Mouse (Mus musculus) CH12.LX (cell line): ENCODE measurements at regions not wholly inside any gene's neighbourhood (a gene's known extent, or its start where the extent isn't known, plus 50 kb on each side); places are given as distances from the start of the nearest gene placed in this dataset.

Experiments
- DNase-seq: peaks from one replicate; pipeline ENCODE4 v3.0.0-alpha.2; 2013; ENCODE audit errors: extremely low read depth
- H3K27ac ChIP-seq: 2 replicates; pipeline ENCODE4 v1.5.1; 2012; ENCODE audit warnings: low read depth, mild to moderate bottlenecking, control low read depth, moderate library complexity; ENCODE audit not compliant: insufficient read depth
- H3K27me3 ChIP-seq: replicated peaks from 2 replicates; pipeline ENCODE3; 2012; ENCODE audit warnings: inconsistent platforms
- H3K36me3 ChIP-seq, 2 experiments: replicated peaks in 1 of 2; 2 replicates each; pipeline versions ENCODE3 to v1.6.1; 2012; ENCODE audit warnings: inconsistent platforms in 1 of 2, low read length in 1 of 2, mild to moderate bottlenecking in 1 of 2, mixed read lengths in 1 of 2, moderate library complexity in 1 of 2; ENCODE audit not compliant: control insufficient read depth in 1 of 2, insufficient read depth in 1 of 2
- H3K4me1 ChIP-seq, 2 experiments: 2 replicates each; pipeline ENCODE4 v1.6.1; 2012; ENCODE audit warnings: inconsistent platforms in 1 of 2, moderate library complexity in 1 of 2; ENCODE audit not compliant: insufficient read depth in 2 of 2, control insufficient read depth in 1 of 2
- H3K4me2 ChIP-seq: 2 replicates; pipeline ENCODE4 v1.6.1; 2012; ENCODE audit warnings: low read depth, mild to moderate bottlenecking, control low read depth; ENCODE audit not compliant: poor library complexity, insufficient read depth, severe bottlenecking
- H3K4me3 ChIP-seq, 3 experiments: fragments of 150-350 bp in 1 of 3; sonication (generic) in 1 of 3; replicated peaks in 1 of 3; 2 replicates each; pipeline versions ENCODE3 to v1.5.1; 2011 to 2012; ENCODE audit warnings: low read depth in 2 of 3, low read length in 2 of 3, mild to moderate bottlenecking in 2 of 3, moderate library complexity in 2 of 3, control low read depth in 1 of 3, improper control_type of control experiment in 1 of 3, inconsistent platforms in 1 of 3, mixed read lengths in 1 of 3; ENCODE audit not compliant: poor library complexity in 1 of 3
- H3K79me2 ChIP-seq: replicated peaks from 2 replicates; pipeline ENCODE4 v1.6.1; 2012; ENCODE audit warnings: mild to moderate bottlenecking, moderate library complexity; ENCODE audit not compliant: control insufficient read depth, poor library complexity, insufficient read depth, severe bottlenecking; ENCODE audit errors: extremely low read depth
- H3K9ac ChIP-seq: 2 replicates; pipeline ENCODE4 v1.6.1; 2012; ENCODE audit warnings: low read depth, mild to moderate bottlenecking, control low read depth, moderate library complexity; ENCODE audit not compliant: insufficient read depth
- H3K9me3 ChIP-seq: replicated peaks from 2 replicates; pipeline ENCODE3; 2012; ENCODE audit warnings: low read length, inconsistent platforms, mixed read lengths
- BHLHE40 ChIP-seq: IDR thresholded peaks from 2 replicates; pipeline ENCODE4 v1.6.1; 2011; ENCODE audit warnings: mild to moderate bottlenecking, low read depth, low read length, improper control_type of control experiment
- CHD1 ChIP-seq: IDR thresholded peaks from 2 replicates; pipeline ENCODE4 v1.6.1; 2012; ENCODE audit warnings: low read depth, low read length, improper control_type of control experiment, inconsistent platforms
- CHD2 ChIP-seq: IDR thresholded peaks from 2 replicates; pipeline ENCODE4 v1.6.1; 2011; ENCODE audit warnings: low read length, improper control_type of control experiment
- CTCF ChIP-seq, 2 experiments: IDR thresholded peaks in 1 of 2; conservative IDR thresholded peaks in 1 of 2; 2 replicates each; pipeline ENCODE4 v1.5.1; 2011 to 2012; ENCODE audit warnings: low read depth in 2 of 2, low read length in 2 of 2, improper control_type of control experiment in 1 of 2, inconsistent platforms in 1 of 2, mild to moderate bottlenecking in 1 of 2, moderate library complexity in 1 of 2
- E2F4 ChIP-seq: IDR thresholded peaks from 2 replicates; pipeline ENCODE4 v1.6.1; 2011; ENCODE audit warnings: low read depth, low read length, improper control_type of control experiment; ENCODE audit not compliant: insufficient replicate concordance
- ELF1 ChIP-seq: IDR thresholded peaks from 2 replicates; pipeline ENCODE4 v1.6.1; 2014; ENCODE audit warnings: low read depth, mild to moderate bottlenecking, inconsistent platforms, low read length, improper control_type of control experiment
- EP300 ChIP-seq: IDR thresholded peaks from 2 replicates; pipeline ENCODE4 v1.6.1; 2011; ENCODE audit warnings: low read length, improper control_type of control experiment
- GABPA ChIP-seq: IDR thresholded peaks from 2 replicates; pipeline ENCODE4 v1.6.1; 2012; ENCODE audit warnings: low read depth, low read length, improper control_type of control experiment, inconsistent platforms; ENCODE audit not compliant: insufficient replicate concordance
- HCFC1 ChIP-seq: IDR thresholded peaks from 2 replicates; pipeline ENCODE4 v1.6.1; 2012; ENCODE audit warnings: low read depth, mild to moderate bottlenecking, inconsistent platforms, low read length, improper control_type of control experiment
- JUN ChIP-seq: IDR thresholded peaks from 2 replicates; pipeline ENCODE4 v1.6.1; 2011; ENCODE audit warnings: low read depth, mild to moderate bottlenecking, low read length, improper control_type of control experiment, moderate library complexity; ENCODE audit not compliant: insufficient read depth
- JUND ChIP-seq: conservative IDR thresholded peaks from 2 replicates; pipeline ENCODE4 v1.6.1; 2011; ENCODE audit warnings: low read depth, low read length, improper control_type of control experiment
- KAT2A ChIP-seq: IDR thresholded peaks from 2 replicates; pipeline ENCODE4 v1.6.1; 2012; ENCODE audit warnings: low read length, improper control_type of control experiment, inconsistent platforms; ENCODE audit not compliant: insufficient replicate concordance
- MAFK ChIP-seq: IDR thresholded peaks from 2 replicates; pipeline ENCODE4 v1.6.1; 2011; ENCODE audit warnings: low read length, improper control_type of control experiment; ENCODE audit not compliant: insufficient replicate concordance
- MEF2A ChIP-seq: IDR thresholded peaks from 2 replicates; pipeline ENCODE4 v1.6.1; 2014; ENCODE audit warnings: low read depth, mild to moderate bottlenecking, inconsistent platforms, low read length, improper control_type of control experiment, borderline replicate concordance
- MXI1 ChIP-seq: IDR thresholded peaks from 2 replicates; pipeline ENCODE4 v1.6.1; 2011; ENCODE audit warnings: mild to moderate bottlenecking, low read depth, low read length, improper control_type of control experiment
- MYC ChIP-seq: IDR thresholded peaks from 2 replicates; pipeline ENCODE4 v1.6.1; 2011; ENCODE audit warnings: low read depth, mild to moderate bottlenecking, improper control_type of control experiment, low read length
- NELFE ChIP-seq: IDR thresholded peaks from 2 replicates; pipeline ENCODE4 v1.6.1; 2011; ENCODE audit warnings: low read depth, low read length, improper control_type of control experiment
- NRF1 ChIP-seq: IDR thresholded peaks from 2 replicates; pipeline ENCODE4 v1.6.1; 2014; ENCODE audit warnings: low read depth, mild to moderate bottlenecking, inconsistent platforms, low read length, improper control_type of control experiment, moderate library complexity
- POLR2A ChIP-seq: IDR thresholded peaks from 2 replicates; pipeline ENCODE4 v1.6.1; 2011; ENCODE audit warnings: low read depth, mild to moderate bottlenecking, improper control_type of control experiment, low read length
- POLR2AphosphoS2 ChIP-seq: IDR thresholded peaks from 2 replicates; pipeline ENCODE4 v1.6.1; 2011; ENCODE audit warnings: low read depth, low read length, improper control_type of control experiment
- RAD21 ChIP-seq: IDR thresholded peaks from 2 replicates; pipeline ENCODE4 v1.6.1; 2011; ENCODE audit warnings: low read depth, mild to moderate bottlenecking, low read length, improper control_type of control experiment, moderate library complexity
- RCOR1 ChIP-seq: conservative IDR thresholded peaks from 2 replicates; pipeline ENCODE4 v1.6.1; 2012; ENCODE audit warnings: low read depth, mild to moderate bottlenecking, inconsistent platforms, low read length, improper control_type of control experiment
- SIN3A ChIP-seq: IDR thresholded peaks from 2 replicates; pipeline ENCODE4 v1.6.1; 2012; ENCODE audit warnings: low read length, improper control_type of control experiment, inconsistent platforms
- TBP ChIP-seq: conservative IDR thresholded peaks from 2 replicates; pipeline ENCODE4 v1.6.1; 2011; ENCODE audit warnings: low read depth, low read length, improper control_type of control experiment
- UBTF ChIP-seq: IDR thresholded peaks from 2 replicates; pipeline ENCODE4 v1.6.1; 2012; ENCODE audit warnings: low read depth, mild to moderate bottlenecking, inconsistent platforms, low read length, improper control_type of control experiment, moderate library complexity
- USF2 ChIP-seq: conservative IDR thresholded peaks from 2 replicates; pipeline ENCODE4 v1.6.1; 2011; ENCODE audit warnings: low read depth, low read length, improper control_type of control experiment
- ZNF384 ChIP-seq: IDR thresholded peaks from 2 replicates; pipeline ENCODE4 v1.6.1; 2012; ENCODE audit warnings: low read depth, low read length, improper control_type of control experiment, inconsistent platforms
- dilution Hi-C: fragments of 300-500 bp; cut with MboI; formaldehyde crosslinking; loops from 2 replicates; pipeline ENCODE4 v1.14.3; 2020; ENCODE audit warnings: low sequenced_read_pairs; ENCODE audit not compliant: extremely low pct_unique_long_range_greater_than_20kb, extremely low pct_ligation_motif_present
- in situ Hi-C: fragments of 300-500 bp; cut with MboI; formaldehyde crosslinking; loops from 3 replicates; pipeline ENCODE4 v1.14.3; 2019; ENCODE audit warnings: low sequenced_read_pairs, low pct_ligation_motif_present, low pct_unique_long_range_greater_than_20kb, mixed read lengths

GRCm38 (mm10) chr6:101520755-101521154 is 143.1 kb upstream of the Pdzrn3 start:
- H3K27ac ChIP-seq, result no peak overlapping the region
- no peak overlapping the region for H3K4me3 ChIP-seq
- TF ChIP-seq RCOR1 (no peak), RAD21 (no peak), MXI1 (no peak), TBP (no peak), NELFE (no peak), CHD2 (no peak), POLR2AphosphoS2 (no peak), HCFC1 (no peak), E2F4 (no peak), GABPA (no peak), UBTF (no peak), ELF1 (no peak), BHLHE40 (no peak)
- DNase-seq, result no peak
- no peak overlapping the region for H3K9ac ChIP-seq
- H3K9me3 ChIP-seq, result peaks cover 74% of the 10 kb centered on the region
- dilution Hi-C loops (no loop called here), in situ Hi-C loops (no loop called here)
- no peaks in the 10 kb centered on the region for H3K27me3 ChIP-seq
- no peak overlapping the region for H3K4me2 ChIP-seq
- H3K36me3 ChIP-seq, result no peaks in the 10 kb centered on the region
- H3K79me2 ChIP-seq, result no peaks in the 10 kb centered on the region
- no peaks in the 10 kb centered on the region for H3K4me1 ChIP-seq

DNA sequence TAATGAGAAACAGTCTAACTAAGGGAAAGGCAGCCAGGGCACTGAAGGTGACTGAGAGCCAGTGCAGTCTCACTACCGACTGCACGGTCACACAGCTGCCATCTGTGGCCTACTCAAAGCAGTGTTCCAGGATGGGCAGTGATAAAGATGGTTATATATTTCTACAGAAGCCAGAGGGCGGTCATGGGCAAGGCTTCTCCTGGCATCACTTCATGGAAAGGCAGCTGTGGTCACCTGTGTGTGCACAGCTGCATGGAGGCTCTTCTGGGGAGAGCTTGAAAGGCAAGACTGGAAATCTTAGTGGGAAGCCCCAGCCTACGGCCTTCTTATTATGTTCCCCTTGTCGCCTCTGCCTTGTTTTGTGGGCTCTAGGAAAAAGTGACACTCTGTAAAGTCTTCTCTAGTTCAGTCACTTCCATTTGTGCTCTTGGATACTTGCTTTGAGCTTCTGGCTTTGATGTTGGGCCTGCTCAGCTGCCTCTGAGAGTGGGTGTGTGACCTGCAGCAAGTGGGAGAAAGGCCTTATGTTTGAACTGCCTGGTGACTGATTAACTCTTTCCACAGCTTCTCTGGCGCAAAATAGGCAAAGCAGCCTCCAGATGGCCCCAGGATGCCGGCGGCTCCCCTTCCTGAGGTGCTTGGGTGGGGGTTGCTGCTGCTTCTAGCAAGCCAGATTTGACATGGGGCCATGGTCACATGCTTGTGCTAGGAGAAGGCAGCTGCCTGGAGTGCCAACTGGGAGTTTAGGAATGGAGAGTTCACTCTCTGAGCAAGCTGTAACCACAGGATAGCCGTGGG is 141.4 kb upstream of the Pdzrn3 start:
- Histone ChIP-seq H3K9ac (no peak overlapping the region), H3K36me3 (no peaks in the 10 kb centered on the region), H3K4me2 (no peak overlapping the region), H3K27ac (no peak overlapping the region), H3K4me3 (no peak overlapping the region), H3K79me2 (no peaks in the 10 kb centered on the region), H3K4me1 (no peaks in the 10 kb centered on the region), H3K27me3 (no peaks in the 10 kb centered on the region), H3K9me3 (peaks cover 70% of the 10 kb centered on the region)
- TF ChIP-seq CHD1 (no peak), EP300 (no peak), E2F4 (no peak), MEF2A (no peak), JUN (no peak), CHD2 (no peak), MAFK (no peak), POLR2A (no peak), NRF1 (no peak), CTCF (conservative IDR thresholded peaks at IDR 0.05 in 1 of 2, IDR thresholded peaks at IDR 0.05 in 1 of 2; ENCODE audit: low read depth in 2 of 2, low read length in 2 of 2) (no peak), UBTF (no peak), USF2 (no peak), SIN3A (no peak), TBP (no peak), MYC (no peak), GABPA (no peak), KAT2A (no peak), JUND (no peak), ZNF384 (no peak)
- no peak for DNase-seq
- in situ Hi-C loops, result no loop called here
- dilution Hi-C loops, result no loop called here
